Mouse (Mus musculus): ENCODE data around the gene Zfp866. TPM values are rescaled to one million over a fixed set of nuclear protein-coding genes. Genes with fewer than 3 reads are reported as not detected.

The Zfp866 gene
- polyA plus RNA-seq, 1 experiment, result 11.3 TPM

DNA sequence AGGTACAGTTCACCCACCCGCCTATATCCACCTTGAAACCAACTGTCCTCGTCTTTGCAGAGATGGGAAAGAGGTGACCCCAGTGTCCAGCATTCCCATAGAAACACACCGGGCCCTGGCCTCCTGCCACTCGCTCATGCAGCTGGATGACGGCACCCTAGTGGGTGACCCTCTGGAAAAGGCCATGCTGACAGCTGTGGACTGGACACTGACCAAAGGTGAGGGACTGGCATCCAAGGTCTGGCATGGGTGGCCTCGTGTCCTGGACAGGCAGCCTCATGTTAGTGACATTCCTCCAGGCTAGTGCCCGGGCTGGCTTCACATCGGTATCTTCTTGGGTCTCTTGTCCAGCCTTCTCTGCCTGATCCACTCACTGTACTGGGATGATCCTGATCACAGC, 8.3 kb upstream of the Zfp866 start:
- Histone ChIP-seq H3K36me3 (ENCODE audit: control insufficient read depth, insufficient read depth, low read length) (peaks cover 6% of the 10 kb centered on the region), H3K4me1 (ENCODE audit: control insufficient read depth, insufficient read depth, low read length) (no peaks in the 10 kb centered on the region), H3K27ac (ENCODE audit: insufficient read depth, low read depth, low read length) (no peak overlapping the region), H3K27me3 (replicated peaks; ENCODE audit: control insufficient read depth, insufficient read depth, low read length) (no peaks in the 10 kb centered on the region), H3K4me3 (ENCODE audit: insufficient read depth, low read depth, low read length) (no peak overlapping the region)
- WGBS, result 88% methylated on average over 8 of the region's 8 CpGs
- TF ChIP-seq POLR2A (IDR thresholded peaks at IDR 0.05; ENCODE audit: low read depth, low read length) (no peak), CTCF (conservative IDR thresholded peaks at IDR 0.05; ENCODE audit: insufficient read depth, insufficient read length, low read depth, low read length) (no peak)
- DNase-seq, result no peak

DNA sequence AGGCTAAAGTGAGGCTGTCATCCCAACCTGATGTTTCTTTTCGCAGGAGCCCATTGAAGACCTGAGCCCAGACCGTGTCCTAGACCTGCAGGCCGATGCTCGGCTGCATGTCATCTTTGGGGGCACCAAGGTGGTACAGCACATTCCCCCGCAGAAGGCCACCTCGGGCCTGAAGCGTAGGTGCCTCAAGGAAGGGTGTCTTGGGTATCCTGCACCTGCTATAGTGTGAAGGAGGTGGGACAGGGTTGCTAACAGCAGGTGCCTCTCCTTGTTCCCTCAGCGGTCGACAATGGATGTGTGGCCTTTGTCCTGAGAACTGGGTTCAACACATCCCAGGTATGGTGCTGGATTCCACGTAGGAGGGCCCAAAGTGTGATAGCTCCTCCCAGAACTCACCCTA, 6.7 kb upstream of the Zfp866 start:
- DNase-seq, result no peak
- no peak overlapping the region for H3K4me3 ChIP-seq (ENCODE audit: insufficient read depth, low read depth, low read length)
- H3K4me1 ChIP-seq (ENCODE audit: control insufficient read depth, insufficient read depth, low read length), result no peaks in the 10 kb centered on the region; the same call in 1 of the 2 replicates
- 89% methylated on average over 10 of the region's 10 CpGs for WGBS
- no peaks in the 10 kb centered on the region for H3K27me3 ChIP-seq (replicated peaks; ENCODE audit: control insufficient read depth, insufficient read depth, low read length)
- H3K36me3 ChIP-seq (ENCODE audit: control insufficient read depth, insufficient read depth, low read length), result peaks cover 6% of the 10 kb centered on the region
- no peak overlapping the region for H3K27ac ChIP-seq (ENCODE audit: insufficient read depth, low read depth, low read length)
- TF ChIP-seq POLR2A (IDR thresholded peaks at IDR 0.05; ENCODE audit: low read depth, low read length) (no peak), CTCF (conservative IDR thresholded peaks at IDR 0.05; ENCODE audit: insufficient read depth, insufficient read length, low read depth, low read length) (no peak)

DNA sequence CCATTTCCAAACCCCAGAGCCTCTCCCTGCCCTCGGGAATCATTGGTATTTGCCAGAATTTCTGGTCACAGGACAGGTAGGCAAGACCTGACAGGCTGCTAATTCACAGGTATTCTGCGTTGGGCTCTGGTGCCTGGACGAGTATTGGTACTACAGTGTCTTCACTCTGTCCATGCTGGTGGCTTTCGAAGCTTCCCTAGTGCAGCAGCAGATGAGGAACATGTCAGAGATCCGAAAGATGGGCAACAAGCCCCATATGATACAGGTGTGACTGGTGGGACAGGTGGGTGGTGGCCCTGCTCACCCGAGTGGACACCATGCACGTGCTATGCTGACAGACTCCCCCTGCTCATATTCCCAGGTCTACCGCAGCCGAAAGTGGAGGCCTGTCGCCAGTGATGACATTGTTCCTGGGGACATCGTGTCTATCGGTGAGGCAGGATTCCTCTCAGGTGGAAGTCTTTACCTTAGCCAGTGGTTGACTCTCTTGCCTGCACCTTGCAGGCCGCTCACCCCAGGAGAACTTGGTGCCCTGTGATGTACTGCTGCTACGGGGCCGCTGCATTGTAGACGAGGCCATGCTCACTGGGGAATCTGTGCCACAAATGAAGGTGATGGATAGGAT, 5.9 kb upstream of the Zfp866 start:
- TF ChIP-seq CTCF (conservative IDR thresholded peaks at IDR 0.05; ENCODE audit: insufficient read depth, insufficient read length, low read depth, low read length) (no peak), POLR2A (IDR thresholded peaks at IDR 0.05; ENCODE audit: low read depth, low read length) (no peak)
- Histone ChIP-seq H3K27ac (ENCODE audit: insufficient read depth, low read depth, low read length) (no peak overlapping the region), H3K4me3 (ENCODE audit: insufficient read depth, low read depth, low read length) (no peak overlapping the region), H3K27me3 (replicated peaks; ENCODE audit: control insufficient read depth, insufficient read depth, low read length) (no peaks in the 10 kb centered on the region), H3K4me1 (ENCODE audit: control insufficient read depth, insufficient read depth, low read length) (peaks cover 5% of the 10 kb centered on the region; the same call in 1 of the 2 replicates), H3K36me3 (ENCODE audit: control insufficient read depth, insufficient read depth, low read length) (peaks cover 6% of the 10 kb centered on the region)
- no peak for DNase-seq
- WGBS, result 95% methylated on average over 16 of the region's 16 CpGs

DNA sequence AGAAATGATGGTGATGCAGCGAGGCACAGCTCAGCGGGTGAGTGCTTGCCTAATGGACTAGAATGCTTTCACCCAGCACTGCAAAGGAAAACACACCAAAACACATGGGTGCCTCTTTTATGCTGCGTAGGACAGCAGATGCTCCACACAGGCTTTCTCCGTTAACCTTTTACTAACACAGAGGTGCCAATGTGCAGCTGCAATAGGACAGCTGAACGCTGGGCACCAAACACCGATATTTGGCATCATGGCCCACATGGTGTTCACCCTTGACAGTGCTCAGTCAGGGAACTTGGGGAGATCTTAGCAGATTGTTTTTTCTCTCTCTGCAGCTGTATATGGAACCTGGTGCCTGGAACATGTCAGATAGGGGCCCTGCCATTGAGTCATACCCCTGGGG, 3.9 kb upstream of the Zfp866 start:
- Histone ChIP-seq H3K36me3 (ENCODE audit: control insufficient read depth, insufficient read depth, low read length) (peaks cover 4% of the 10 kb centered on the region), H3K27me3 (replicated peaks; ENCODE audit: control insufficient read depth, insufficient read depth, low read length) (no peaks in the 10 kb centered on the region)
- 90% methylated on average over 6 of the region's 6 CpGs for WGBS

DNA sequence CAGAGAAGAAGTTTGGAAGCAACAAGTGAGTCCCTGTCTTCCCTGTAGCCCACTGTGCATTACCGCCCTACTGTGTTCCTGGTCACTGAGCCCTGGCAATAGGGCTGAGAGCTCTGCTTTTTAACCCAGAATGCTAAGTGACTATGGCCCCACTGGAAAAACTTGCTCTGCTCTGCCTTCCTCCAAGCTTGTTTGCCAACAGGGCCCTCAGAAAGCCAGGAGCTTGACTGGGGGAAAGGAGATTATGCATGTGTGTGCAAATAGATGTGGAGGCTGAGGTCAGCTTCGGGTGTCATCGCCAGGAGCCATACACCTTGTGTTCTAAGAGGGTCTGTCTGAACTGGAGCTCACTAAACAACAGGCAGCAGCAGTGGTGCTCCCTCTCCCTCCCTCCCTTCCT, 3.1 kb upstream of the Zfp866 start:
- Histone ChIP-seq H3K4me1 (ENCODE audit: control insufficient read depth, insufficient read depth, low read length) (peaks cover 7% of the 10 kb centered on the region; the same call in 1 of the 2 replicates), H3K27me3 (replicated peaks; ENCODE audit: control insufficient read depth, insufficient read depth, low read length) (no peaks in the 10 kb centered on the region), H3K27ac (ENCODE audit: insufficient read depth, low read depth, low read length) (no peak overlapping the region), H3K36me3 (ENCODE audit: control insufficient read depth, insufficient read depth, low read length) (peaks cover 2% of the 10 kb centered on the region), H3K4me3 (ENCODE audit: insufficient read depth, low read depth, low read length) (no peak overlapping the region)
- 92% methylated on average over 3 of the region's 3 CpGs for WGBS
- no peak for DNase-seq
- TF ChIP-seq POLR2A (IDR thresholded peaks at IDR 0.05; ENCODE audit: low read depth, low read length) (no peak), CTCF (conservative IDR thresholded peaks at IDR 0.05; ENCODE audit: insufficient read depth, insufficient read length, low read depth, low read length) (no peak)

More for the DNA sequence above, 3.9 kb upstream of the Zfp866 start:
- H3K27ac ChIP-seq (ENCODE audit: insufficient read depth, low read depth, low read length), result no peak overlapping the region
- no peak for DNase-seq
- H3K4me3 ChIP-seq (ENCODE audit: insufficient read depth, low read depth, low read length), result no peak overlapping the region
- TF ChIP-seq CTCF (conservative IDR thresholded peaks at IDR 0.05; ENCODE audit: insufficient read depth, insufficient read length, low read depth, low read length) (no peak), POLR2A (IDR thresholded peaks at IDR 0.05; ENCODE audit: low read depth, low read length) (no peak)
- peaks cover 7% of the 10 kb centered on the region; the same call in 1 of the 2 replicates for H3K4me1 ChIP-seq (ENCODE audit: control insufficient read depth, insufficient read depth, low read length)

DNA sequence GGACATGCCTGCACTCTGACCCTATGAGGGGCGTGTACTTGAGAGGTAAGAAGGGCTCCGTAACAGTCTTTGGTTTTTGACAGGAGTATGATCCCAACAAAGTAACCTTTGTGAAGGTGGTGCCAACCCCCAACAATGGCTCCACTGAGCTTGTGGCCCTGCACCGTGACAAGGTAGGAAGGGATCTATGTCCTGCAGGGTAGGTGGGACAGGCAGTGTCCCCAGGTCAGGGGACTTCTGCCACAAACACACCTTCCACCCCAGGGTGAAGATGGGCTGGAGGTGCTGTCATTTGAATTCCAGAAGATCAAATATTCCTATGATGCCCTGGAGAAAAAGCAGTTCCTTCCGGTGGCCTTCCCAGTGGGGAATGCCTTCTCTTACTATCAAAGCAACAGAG, 2.7 kb upstream of the Zfp866 start:
- Histone ChIP-seq H3K27me3 (replicated peaks; ENCODE audit: control insufficient read depth, insufficient read depth, low read length) (no peaks in the 10 kb centered on the region), H3K27ac (ENCODE audit: insufficient read depth, low read depth, low read length) (no peak overlapping the region), H3K4me1 (ENCODE audit: control insufficient read depth, insufficient read depth, low read length) (peaks cover 7% of the 10 kb centered on the region; the same call in 1 of the 2 replicates), H3K36me3 (ENCODE audit: control insufficient read depth, insufficient read depth, low read length) (peaks cover 2% of the 10 kb centered on the region), H3K4me3 (ENCODE audit: insufficient read depth, low read depth, low read length) (no peak overlapping the region)
- 87% methylated on average over 4 of the region's 4 CpGs for WGBS
- no peak for DNase-seq
- TF ChIP-seq POLR2A (IDR thresholded peaks at IDR 0.05; ENCODE audit: low read depth, low read length), result no peak
- TF ChIP-seq CTCF (conservative IDR thresholded peaks at IDR 0.05; ENCODE audit: insufficient read depth, insufficient read length, low read depth, low read length), result no peak

DNA sequence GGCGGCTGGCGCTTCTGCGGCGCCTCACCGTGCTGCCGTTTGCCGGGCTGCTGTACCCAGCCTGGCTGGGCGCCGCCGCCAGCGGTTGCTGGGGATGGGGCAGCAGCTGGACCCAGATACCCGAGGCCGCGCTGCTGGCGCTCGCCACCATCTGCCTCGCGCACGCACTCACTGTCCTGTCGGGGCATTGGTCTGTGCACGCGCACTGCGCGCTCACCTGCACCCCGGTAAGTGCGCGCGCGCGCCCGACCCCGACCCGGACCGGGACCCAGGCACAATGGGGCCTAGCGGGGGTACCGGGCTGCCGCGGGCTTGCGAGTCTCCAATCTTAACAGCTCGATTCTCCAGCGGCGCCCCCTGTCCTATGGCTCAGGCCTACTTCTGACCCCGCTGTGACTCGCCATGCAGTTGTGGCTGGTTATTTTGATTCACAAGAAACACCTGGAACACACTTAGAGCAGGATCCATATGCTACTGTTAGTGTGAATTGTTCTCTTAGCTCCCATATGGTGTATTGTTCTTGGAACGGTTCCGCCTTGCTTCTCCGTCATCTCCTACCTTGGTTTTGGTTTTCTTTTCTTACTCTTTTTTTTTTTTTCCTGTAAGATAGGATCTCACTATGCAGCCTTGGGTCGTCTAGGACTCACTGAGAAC, 564 bp upstream of the Zfp866 start:
- 1% methylated on average over 47 of the region's 48 CpGs for WGBS
- peak; percentile 38 for DNase-seq
- peak overlapping the region; percentile 68 for H3K4me3 ChIP-seq (ENCODE audit: insufficient read depth, low read depth, low read length)
- TF ChIP-seq CTCF (conservative IDR thresholded peaks at IDR 0.05; ENCODE audit: insufficient read depth, insufficient read length, low read depth, low read length), result no peak
- no peak for TF ChIP-seq POLR2A (IDR thresholded peaks at IDR 0.05; ENCODE audit: low read depth, low read length)
- no peaks in the 10 kb centered on the region for H3K27me3 ChIP-seq (replicated peaks; ENCODE audit: control insufficient read depth, insufficient read depth, low read length)
- peak overlapping the region; percentile 41 for H3K27ac ChIP-seq (ENCODE audit: insufficient read depth, low read depth, low read length)
- H3K4me1 ChIP-seq (ENCODE audit: control insufficient read depth, insufficient read depth, low read length), result peaks cover 7% of the 10 kb centered on the region; the same call in 1 of the 2 replicates
- no peaks in the 10 kb centered on the region for H3K36me3 ChIP-seq (ENCODE audit: control insufficient read depth, insufficient read depth, low read length)

Data from kidney, adult 2 months (tissue).